Mouse (Mus musculus): ENCODE results near the gene Gpr85.
A peak's percentile ranks its signal among the peaks of the same experiment; 100 is the strongest.

DNA sequence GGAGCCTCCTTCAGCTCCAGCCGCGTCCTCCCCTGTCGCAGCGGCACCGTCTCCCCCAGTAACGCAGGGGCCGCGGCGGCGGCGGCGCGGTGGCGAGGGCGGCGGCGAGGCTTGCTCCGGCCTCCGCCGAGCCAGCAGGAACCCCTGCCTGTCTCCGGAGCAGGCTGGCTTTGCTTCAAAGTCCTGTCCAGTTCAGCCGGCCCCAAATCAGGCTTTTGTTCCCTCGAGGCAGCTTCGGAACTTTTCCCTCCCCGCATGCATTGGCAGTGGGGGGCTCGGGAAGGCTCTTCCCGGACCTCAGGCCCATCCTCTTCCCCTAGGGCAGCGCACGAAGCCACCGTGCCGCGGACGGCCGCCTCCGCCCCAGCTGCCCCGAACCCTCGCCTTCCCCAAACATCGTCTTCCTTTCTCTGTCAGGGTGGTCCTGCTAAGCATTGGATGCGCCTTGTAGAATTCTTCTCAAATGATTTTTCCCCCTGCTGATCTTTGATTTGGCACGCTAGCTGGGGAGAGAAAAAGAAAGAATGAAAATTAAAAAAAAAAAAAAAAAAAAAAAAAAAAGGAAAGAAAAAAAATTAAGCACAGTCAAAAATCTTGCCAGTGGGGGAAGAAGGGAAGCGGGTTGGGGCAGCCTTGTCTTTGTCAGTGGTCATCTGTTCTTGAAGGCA lies 931 bp downstream of the Gpr85 start:
- TF ChIP-seq POLR2A (IDR thresholded peaks at IDR 0.05; ENCODE audit: low read depth, low read length) (peak; percentile 71), CTCF (IDR thresholded peaks at IDR 0.05; ENCODE audit: borderline replicate concordance, insufficient read depth, low read length) (no peak)

Data from embryonic fibroblast, embryonic 13.5 days (primary cell).